Mouse (Mus musculus) ovary, adult 10 weeks (tissue): ENCODE data around the gene Sirt2. TPM values are rescaled to one million over a fixed set of nuclear protein-coding genes. Genes with fewer than 3 reads are reported as not detected.

Source experiments
- polyA plus RNA-seq: library from polyadenylated mRNA; stranded (reverse); fragments of 350-450 nt; fragmentation: Illumina TruSeq; extraction: RNeasy Lipid Tissue Mini Kit (QIAGEN cat#74804); gene quantifications from one replicate; pipeline ENCODE4 v1.2.3, GENCODE M21; 2014

Gene Sirt2
- polyA plus RNA-seq, result 15.0 TPM

GRCm38 (mm10) chr7:28766173-28766879, at the start of gene Sirt2:
Gene Sirt2 (plus strand): TSS chr7:28766735.

GRCm38 (mm10) chr7:28741709-28742438, 24.7 kb upstream of the Sirt2 start, which contains the start of the genes Mrps12 and Sars2:
Gene Mrps12 (minus strand): TSS chr7:28741820.
Gene Sars2 (plus strand): TSS chr7:28741992.

GRCm38 (mm10) chr7:28756079-28756478, 10.5 kb upstream of the Sirt2 start, which contains the start of gene Ccer2:
Gene Ccer2 (plus strand): TSS chr7:28756174.

GRCm38 (mm10) chr7:28767462-28767965, 979 bp downstream of the Sirt2 start, which contains the start of gene Nfkbib:
Gene Nfkbib (minus strand): TSS chr7:28767512.

GRCm38 (mm10) chr7:28788307-28789195, 22.0 kb downstream of the Sirt2 start, which contains the start of gene Rinl:
Gene Rinl (plus strand): TSS chr7:28788969.

GRCm38 (mm10) chr7:28808221-28808941, 41.8 kb downstream of the Sirt2 start, which contains the start of gene Hnrnpl:
Gene Hnrnpl (plus strand): TSS chr7:28808541.

GRCm38 (mm10) chr7:28824941-28825685, 58.6 kb downstream of the Sirt2 start, which contains the start of gene Ech1:
Gene Ech1 (plus strand): TSS chr7:28825217.

GRCm38 (mm10) chr7:28833723-28834347, 67.3 kb downstream of the Sirt2 start, which contains the start of gene Lgals4:
Gene Lgals4 (plus strand): TSS chr7:28833854.

Other genes starting within 250 kb of the Sirt2 start
- not detected for gene Ifnl3, start 243.9 kb upstream of the Sirt2 start, polyA plus RNA-seq
- gene Sycn, start 225.8 kb upstream of the Sirt2 start, polyA plus RNA-seq, result not detected
- not detected for gene Nccrp1, start 219.5 kb upstream of the Sirt2 start, polyA plus RNA-seq
- 23.7 TPM for gene Samd4b, start 168.6 kb upstream of the Sirt2 start, polyA plus RNA-seq
- 0.94 TPM for gene Pak4, start 168.6 kb upstream of the Sirt2 start, polyA plus RNA-seq
- gene Acp7, start 135.4 kb upstream of the Sirt2 start, polyA plus RNA-seq, result not detected
- gene Fbxo27, start 73.9 kb upstream of the Sirt2 start, polyA plus RNA-seq, result 0.51 TPM
- gene Fbxo17, start 49.9 kb upstream of the Sirt2 start, polyA plus RNA-seq, result 1.2 TPM
- 19.0 TPM for gene Mrps12, start 24.9 kb upstream of the Sirt2 start, polyA plus RNA-seq
- gene Sars2, start 24.7 kb upstream of the Sirt2 start, polyA plus RNA-seq, result not detected
- gene Ccer2, start 10.6 kb upstream of the Sirt2 start, polyA plus RNA-seq, result not detected
- not detected for gene Nfkbib, start 777 bp downstream of the Sirt2 start, polyA plus RNA-seq
- 1.2 TPM for gene Rinl, start 22.2 kb downstream of the Sirt2 start, polyA plus RNA-seq
- gene Hnrnpl, start 41.8 kb downstream of the Sirt2 start, polyA plus RNA-seq, result 395 TPM
- gene Ech1, start 58.5 kb downstream of the Sirt2 start, polyA plus RNA-seq, result 9.2 TPM
- gene Lgals4, start 67.1 kb downstream of the Sirt2 start, polyA plus RNA-seq, result not detected
- not detected for gene Lgals7, start 97.1 kb downstream of the Sirt2 start, polyA plus RNA-seq
- gene Capn12, start 114.7 kb downstream of the Sirt2 start, polyA plus RNA-seq, result not detected
- 33.7 TPM for gene Actn4, start 195.6 kb downstream of the Sirt2 start, polyA plus RNA-seq
- 2.1 TPM for gene Eif3k, start 215.1 kb downstream of the Sirt2 start, polyA plus RNA-seq
- gene Map4k1, start 215.3 kb downstream of the Sirt2 start, polyA plus RNA-seq, result not detected